Mouse (Mus musculus) cerebellum, adult 2 months (tissue): ENCODE measurements around the gene Cdr1.
A peak's percentile ranks its signal among the peaks of the same experiment; 100 is the strongest.

Experiments
- CTCF ChIP-seq: fragments of 200-500 bp; IDR thresholded peaks from 2 replicates; pipeline ENCODE4 v1.5.1; 2011; ENCODE audit warnings: low read depth, mild to moderate bottlenecking, control low read depth, low read length, moderate library complexity, borderline replicate concordance; ENCODE audit not compliant: insufficient read depth
- POLR2A ChIP-seq: fragments of 200-500 bp; IDR thresholded peaks from 2 replicates; pipeline ENCODE4 v1.6.1; 2011; ENCODE audit warnings: low read length, control low read depth, borderline replicate concordance; ENCODE audit not compliant: insufficient read depth

GRCm38 (mm10) chrX:61134592-61134991 is 50.8 kb downstream of the Cdr1 start:
- TF ChIP-seq CTCF = peak; percentile 5; the same call in 1 of the 2 replicates
- no peak for TF ChIP-seq POLR2A
